Mouse (Mus musculus) regulatory T cell (primary cell): Measurements from ENCODE around the gene Scg3.
"Not testable (repeated sequence)": the region's sequence is repeated elsewhere in the genome, so short reads cannot be mapped to it uniquely, and the experiment has no call there.

Experiments used
- in situ Hi-C: fragments of 300-600 bp; cut with MboI, MseI; formaldehyde crosslinking; loops from one replicate; pipeline ENCODE4 v1.15.1; 2025; ENCODE audit warnings: high pct_unique_total_duplicates

Scg3 gene

DNA sequence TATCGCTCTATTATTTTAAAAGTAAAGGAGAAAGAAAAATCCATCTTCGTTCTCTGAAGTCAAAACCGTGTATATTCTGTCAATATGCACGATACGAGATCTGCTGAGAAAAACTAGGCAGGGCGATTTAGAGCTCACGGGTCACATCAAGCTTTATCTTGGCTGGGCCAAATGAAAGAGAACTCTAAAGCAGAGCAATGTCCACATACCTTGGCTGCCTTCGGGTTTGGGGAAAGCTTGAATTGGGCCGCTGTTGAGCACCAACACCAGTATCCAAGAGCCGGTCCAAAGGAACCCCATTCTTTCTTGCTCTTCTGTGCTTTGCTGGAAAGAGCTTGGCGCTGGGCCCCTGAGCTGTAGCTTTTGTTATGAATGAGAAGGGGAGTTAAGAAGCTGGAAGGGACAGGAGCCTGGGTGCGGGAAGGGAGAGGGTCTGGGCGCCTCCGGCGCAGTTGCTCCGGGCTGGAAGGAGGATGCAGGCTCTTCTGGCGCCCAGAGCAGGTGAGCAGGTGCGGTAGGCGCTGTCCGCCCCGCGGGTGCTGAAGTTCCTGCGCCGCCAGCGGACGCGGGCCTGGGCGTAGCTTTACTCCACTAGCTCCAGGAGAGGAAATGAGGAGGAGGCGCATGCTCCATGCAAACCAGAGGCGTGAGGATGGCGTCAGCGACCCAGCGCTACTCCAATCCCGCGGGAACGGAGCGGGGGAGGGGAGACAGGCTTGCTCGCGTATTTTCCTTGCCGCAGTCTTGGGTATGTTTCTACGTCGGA is at the start of gene Scg3:
Gene Scg3 (minus strand): TSS at position 631 of the 766 bp plus-strand sequence.
- in situ Hi-C loops, result loop anchor here (10.0 kb wide), 1 partner anchor 1859 kb away; no protein-coding TSS in a partner anchor

GRCm38 (mm10) chr9:75719952-75720687 is 36.3 kb upstream of the Scg3 start:
- in situ Hi-C loops, result no loop called here

DNA sequence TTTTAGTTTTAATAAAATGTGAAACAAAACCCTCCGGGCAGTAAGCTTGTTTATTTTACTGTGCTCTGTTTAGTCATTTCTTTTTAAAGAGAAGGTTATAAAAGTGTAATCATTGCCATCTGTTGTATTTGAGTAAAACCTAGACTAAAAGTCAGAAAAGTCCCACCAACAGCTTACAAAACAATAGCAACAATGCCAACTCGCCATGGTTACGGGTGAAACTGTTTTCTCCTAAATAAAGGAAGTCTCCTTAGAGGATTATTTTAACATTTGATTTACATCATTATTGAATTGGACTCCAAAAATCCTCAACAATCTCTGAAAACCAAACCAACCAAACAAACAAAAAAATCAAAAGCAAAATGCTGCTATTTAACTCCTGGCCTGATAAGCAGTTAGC is 35.6 kb upstream of the Scg3 start:
- in situ Hi-C loops, result no loop called here

DNA sequence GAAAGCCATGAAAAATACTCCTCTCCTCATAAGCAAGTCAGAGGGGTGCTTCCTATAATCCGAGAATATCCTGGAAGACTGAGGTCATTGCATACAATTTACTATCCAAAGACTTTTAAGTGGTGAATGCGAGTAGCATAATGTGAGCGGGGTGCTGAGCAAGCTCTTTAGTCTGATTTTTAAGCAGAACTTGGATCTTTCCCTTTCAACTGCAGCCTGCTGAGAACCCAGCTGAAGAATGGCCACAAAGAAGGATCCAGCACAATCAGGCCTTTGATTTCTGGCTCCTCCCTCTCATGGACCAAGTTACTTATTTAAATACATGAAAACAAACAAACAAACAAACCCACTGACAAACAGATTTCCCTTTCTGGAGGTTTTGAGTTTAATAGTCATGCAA is 916 bp upstream of the Scg3 start:
- in situ Hi-C loops, result loop anchor here (10.0 kb wide), 1 partner anchor 1860 kb away; no protein-coding TSS in a partner anchor

DNA sequence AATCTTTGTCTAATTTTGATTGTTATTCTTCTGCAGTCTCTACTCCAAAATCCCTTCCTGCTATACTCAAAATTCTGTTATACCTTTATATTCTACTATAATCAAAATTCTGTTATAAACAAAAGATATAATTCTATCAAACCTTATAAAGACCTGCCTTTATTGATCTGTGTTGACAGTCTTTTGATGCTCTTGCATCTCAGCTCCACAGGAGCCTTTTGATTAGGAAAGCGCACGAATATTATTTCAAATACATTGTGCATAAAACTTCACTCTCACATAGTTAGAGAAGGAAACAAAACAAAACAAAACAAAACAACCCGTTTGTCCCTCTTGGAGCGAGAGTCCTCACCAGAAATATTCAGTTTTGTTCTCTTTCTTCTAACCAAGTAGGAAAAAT is 436 bp upstream of the Scg3 start:
- in situ Hi-C loops, result loop anchor here (10.0 kb wide), 1 partner anchor 1859 kb away; no protein-coding TSS in a partner anchor

- in situ Hi-C loops, result loop anchor here (10.0 kb wide), 1 partner anchor 1856 kb away; no protein-coding TSS in a partner anchor
These were observed 3.2 kb downstream of the Scg3 start for GRCm38 (mm10) chr9:75680606-75681005.

DNA sequence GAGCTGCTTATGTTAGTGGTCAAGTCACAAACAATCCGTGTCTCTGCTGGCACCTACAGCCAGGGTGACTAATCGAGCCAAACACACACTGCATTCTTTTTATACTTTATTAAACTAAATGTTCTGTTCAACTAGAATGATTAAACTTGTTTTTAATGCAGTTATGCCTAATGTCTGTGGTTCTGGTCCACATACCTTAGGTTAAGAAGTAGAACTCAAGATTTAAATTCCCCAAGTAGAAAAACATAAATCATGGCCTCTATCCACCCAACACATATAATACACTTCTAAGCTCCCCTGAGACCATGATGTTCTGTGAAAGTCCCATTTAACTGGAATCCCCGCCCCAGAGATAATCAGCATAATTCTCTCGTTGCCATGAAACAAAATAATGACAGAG is 4.2 kb downstream of the Scg3 start:
- in situ Hi-C loops, result loop anchor here (10.0 kb wide), 1 partner anchor 1855 kb away; no protein-coding TSS in a partner anchor

GRCm38 (mm10) chr9:75678341-75678740 is 5.5 kb downstream of the Scg3 start:
- in situ Hi-C loops, result no loop called here

- in situ Hi-C loops, result no loop called here
These were observed 7.6 kb downstream of the Scg3 start for GRCm38 (mm10) chr9:75676226-75676625.

GRCm38 (mm10) chr9:75672769-75673168 is 11.1 kb downstream of the Scg3 start:
- in situ Hi-C loops, result no loop called here

DNA sequence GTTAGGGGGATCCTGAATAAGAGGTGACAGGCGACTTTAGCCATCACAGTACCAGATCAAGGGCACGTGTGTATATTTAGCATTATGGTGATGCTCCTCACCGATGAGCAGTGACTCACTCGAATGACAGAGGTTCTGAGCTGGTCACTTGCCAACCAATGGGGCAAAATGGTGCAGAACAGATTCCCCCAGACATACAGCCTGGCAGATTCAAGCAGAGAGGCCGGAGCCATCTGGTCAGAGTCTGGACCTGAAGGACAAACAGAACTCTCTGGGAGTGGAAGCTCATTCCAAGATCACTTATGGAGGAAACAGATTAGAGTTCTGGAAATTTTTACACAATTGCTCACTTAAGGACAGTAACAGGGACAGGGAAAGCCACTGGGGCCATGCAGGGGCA is 17.2 kb downstream of the Scg3 start:
- in situ Hi-C loops, result no loop called here

DNA sequence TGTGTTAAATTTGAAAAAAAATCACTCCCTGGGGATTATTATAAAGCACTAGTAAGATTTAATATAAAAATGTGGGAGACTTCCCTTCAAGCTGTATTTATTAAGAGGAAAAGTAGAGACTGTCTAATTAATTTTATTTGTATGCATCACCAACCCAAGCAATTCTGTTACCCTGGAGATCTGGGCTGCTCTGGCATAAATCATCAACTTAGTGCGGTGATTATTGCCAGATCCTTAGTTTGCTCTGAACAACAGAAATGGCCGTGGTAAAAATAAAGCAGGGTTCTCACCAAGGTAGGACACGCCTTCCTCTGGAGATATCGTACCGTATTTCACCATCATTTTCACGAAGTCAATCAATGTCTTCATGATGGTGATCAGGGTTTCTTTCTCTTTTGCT is 18.5 kb downstream of the Scg3 start:
- in situ Hi-C loops, result no loop called here

DNA sequence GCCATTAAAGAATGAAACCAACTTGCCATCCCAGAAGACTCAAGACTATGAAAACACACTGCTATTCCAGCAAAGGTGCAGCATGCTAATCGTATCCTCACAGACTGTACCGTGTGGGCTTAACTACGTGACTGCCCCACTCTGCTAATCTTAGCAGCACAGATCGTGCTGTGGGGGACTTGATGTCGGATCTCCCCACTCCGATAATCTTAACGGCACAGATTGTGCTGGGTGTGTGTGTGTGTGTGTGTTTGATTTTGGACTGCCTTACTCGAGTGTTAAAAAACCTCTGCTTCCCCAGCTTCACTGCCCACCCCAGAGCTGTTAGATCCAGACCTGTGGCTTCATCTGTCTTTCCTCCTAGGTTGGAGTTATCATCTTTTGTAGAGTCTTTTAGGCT is 22.9 kb downstream of the Scg3 start:
- in situ Hi-C loops, result no loop called here

GRCm38 (mm10) chr9:75656456-75656855 is 27.4 kb downstream of the Scg3 start:
- in situ Hi-C loops, result not testable (repeated sequence)

- in situ Hi-C loops, result no loop called here
These were observed 29.6 kb downstream of the Scg3 start for GRCm38 (mm10) chr9:75653981-75654911.

GRCm38 (mm10) chr9:75645405-75645804 is 38.5 kb downstream of the Scg3 start:
- in situ Hi-C loops, result no loop called here

- in situ Hi-C loops, result no loop called here
These were observed 49.6 kb downstream of the Scg3 start for GRCm38 (mm10) chr9:75634226-75634625.

GRCm38 (mm10) chr9:75633603-75634002 is 50.3 kb downstream of the Scg3 start:
- in situ Hi-C loops, result no loop called here

GRCm38 (mm10) chr9:75632902-75633301 is 51.0 kb downstream of the Scg3 start:
- in situ Hi-C loops, result no loop called here

DNA sequence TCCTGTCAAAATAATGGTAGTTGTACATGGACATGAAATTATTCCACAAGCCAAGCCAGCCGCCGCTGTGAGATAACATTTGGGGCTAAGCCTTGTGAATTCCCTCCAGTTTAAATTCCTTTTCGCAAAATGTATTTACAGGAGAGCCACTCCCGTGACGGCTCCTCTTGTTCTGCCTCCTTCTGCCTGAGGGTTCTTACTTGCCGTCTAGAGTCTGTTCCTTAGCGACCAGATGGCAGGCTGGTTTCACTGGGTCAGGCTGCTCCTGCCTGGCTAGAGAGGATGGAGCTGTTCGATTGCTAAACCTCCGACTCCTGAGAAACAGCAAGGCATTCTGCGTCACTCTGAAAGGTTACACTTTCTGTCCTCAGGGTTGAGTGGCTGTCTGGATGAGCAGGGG is 51.7 kb downstream of the Scg3 start:
- in situ Hi-C loops, result no loop called here

DNA sequence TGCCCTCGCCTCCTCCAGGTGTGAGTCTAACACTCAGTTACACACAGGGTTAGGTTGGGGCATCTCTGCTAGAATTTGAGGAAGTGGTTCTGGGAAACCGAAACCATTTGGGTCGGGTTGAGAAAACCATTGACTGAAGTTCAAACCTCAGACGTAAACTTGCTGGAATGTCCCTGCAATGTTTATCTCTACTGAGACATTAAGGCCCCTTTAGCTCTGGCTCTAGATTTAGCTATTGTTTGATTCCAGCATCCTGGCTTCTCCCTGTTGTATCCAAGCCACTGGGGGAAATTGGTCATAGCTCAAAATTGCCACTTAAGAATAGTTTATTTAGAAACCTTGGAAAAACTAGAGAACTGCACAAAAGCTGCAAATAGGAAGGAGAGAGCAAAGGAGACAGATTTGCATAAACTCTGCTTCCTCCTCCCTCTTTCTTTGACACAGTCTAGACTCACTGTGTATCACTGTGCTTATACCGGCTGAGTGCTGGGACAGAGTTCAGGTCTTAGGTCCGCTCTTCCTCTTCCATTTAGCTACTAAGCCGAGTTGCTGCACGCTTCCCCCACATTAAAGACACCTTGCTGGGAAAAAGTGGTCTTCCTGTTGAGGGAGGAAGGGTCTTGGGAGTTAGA is 52.9 kb downstream of the Scg3 start:
- in situ Hi-C loops, result no loop called here
